ENCODE assay signal across 8 mouse cellular contexts in genomic region chr4:155189711-155190139, GRCm38 (mm10). TPM values are rescaled to one million over a fixed set of nuclear protein-coding genes. Genes with fewer than 3 reads are reported as not detected.
DNase-seq lines count a peak whose midpoint lies in the region; ATAC-seq and TF ChIP-seq lines count a peak whose summit lies in the region.

No protein-coding gene starts in this region.

- H3K27me3 ChIP-seq in embryonic facial prominence, embryonic 12.5 days, result no peaks in the 10 kb centered on the region
- H3K27me3 ChIP-seq in intestine, postnatal 0 days (replicated peaks; ENCODE audit: control insufficient read depth, insufficient read depth, low read length), result no peaks in the 10 kb centered on the region

- ATAC-seq in embryonic facial prominence, embryonic 12.5 days (ENCODE audit: insufficient number of reproducible peaks, insufficient read depth, low FRiP score, low TSS enrichment), result no peak
- ATAC-seq in intestine, postnatal 0 days, result no peak

- peaks cover 72% of the 10 kb centered on the region for H3K4me1 ChIP-seq in embryonic facial prominence, embryonic 12.5 days
- H3K4me1 ChIP-seq in intestine, postnatal 0 days (replicated peaks; ENCODE audit: control insufficient read depth, insufficient read depth, low read length), result peaks cover 32% of the 10 kb centered on the region

- WGBS in embryonic facial prominence, embryonic 12.5 days, result 4% methylated on average over 4 of the region's 4 CpGs
- 31% methylated on average over 4 of the region's 4 CpGs for WGBS in intestine, postnatal 0 days

- H3K4me2 ChIP-seq in embryonic facial prominence, embryonic 12.5 days (replicated peaks), result peak overlapping the region; percentile 16; the same call in 1 of the 2 replicates
- no peak overlapping the region for H3K4me2 ChIP-seq in intestine, postnatal 0 days (replicated peaks; ENCODE audit: low read depth)

- peak; percentile 59 for DNase-seq in kidney, adult 9 months
- no peak for DNase-seq in kidney, adult 11 months
- DNase-seq in neural tube, embryonic 10.5 days (ENCODE audit: extremely low spot score, low spot score), result peak; percentile 73
- no peak for DNase-seq in thymus, postnatal 4 days
- no peak for DNase-seq in gastrocnemius, postnatal 10 days
- no peak for DNase-seq in layer of hippocampus, adult 11-12 months (ENCODE audit: low spot score)

- H3K27ac ChIP-seq in embryonic facial prominence, embryonic 12.5 days, result peak overlapping the region; percentile 77
- H3K27ac ChIP-seq in intestine, postnatal 0 days (ENCODE audit: low read depth, low read length), result no peak overlapping the region

- H3K9ac ChIP-seq in embryonic facial prominence, embryonic 12.5 days, result peak overlapping the region; percentile 25; the same call in 1 of the 2 replicates
- H3K9ac ChIP-seq in intestine, postnatal 0 days (ENCODE audit: low read depth, low read length), result no peak overlapping the region

- TF ChIP-seq CTCF in intestine, postnatal 0 days (IDR thresholded peaks at IDR 0.05; ENCODE audit: low read depth), result peak; percentile 62

- H3K4me3 ChIP-seq in embryonic facial prominence, embryonic 12.5 days, result no peak overlapping the region
- H3K4me3 ChIP-seq in intestine, postnatal 0 days (ENCODE audit: low read depth, low read length), result no peak overlapping the region

- no peaks in the 10 kb centered on the region for H3K36me3 ChIP-seq in embryonic facial prominence, embryonic 12.5 days
- H3K36me3 ChIP-seq in intestine, postnatal 0 days (ENCODE audit: control insufficient read depth, insufficient read depth), result 0 out of 2 replicates have a peak, but pooled peaks cover 12% of the 10 kb centered on the region

- H3K9me3 ChIP-seq in embryonic facial prominence, embryonic 12.5 days, result no peaks in the 10 kb centered on the region
- H3K9me3 ChIP-seq in intestine, postnatal 0 days (ENCODE audit: control insufficient read depth), result no peaks in the 10 kb centered on the region

RNA-seq across cellular contexts. Expression of gene Ski, which starts 32.7 kb away (rescaled TPM):
- 16.8 and 17.7 TPM in 2 replicates for polyA plus RNA-seq in embryonic facial prominence, embryonic 12.5 days (2016; fragmentation: Nextera tagmentation; extraction: Ambion mirVana)
- 13.3 and 14.0 TPM in 2 replicates for polyA plus RNA-seq in intestine, postnatal 0 days (2015; fragmentation: Nextera tagmentation; extraction: Ambion mirVana)
- total RNA-seq in gastrocnemius, postnatal 10 days (2021), result 10 to 100 TPM; 68.1 to 79.6 TPM

RNA-seq across cellular contexts. Expression of gene Faap20, which starts 59.9 kb away (rescaled TPM):
- 85.1 and 87.4 TPM in 2 replicates for polyA plus RNA-seq in embryonic facial prominence, embryonic 12.5 days (2016; fragmentation: Nextera tagmentation; extraction: Ambion mirVana)
- polyA plus RNA-seq in intestine, postnatal 0 days (2015; fragmentation: Nextera tagmentation; extraction: Ambion mirVana), result 54.6 and 57.8 TPM in 2 replicates
- 10 to 100 TPM; 18.9 to 26.4 TPM for total RNA-seq in gastrocnemius, postnatal 10 days (2021)

Comparison
In these comparisons a context has a peak if more than half of its experiments do, and no peak if none do; other contexts are left out.
1. DNase-seq: peak in kidney, adult 9 months (single experiment) and neural tube, embryonic 10.5 days (single experiment); none in kidney, adult 11 months (single experiment), thymus, postnatal 4 days (single experiment), gastrocnemius, postnatal 10 days (single experiment) and layer of hippocampus, adult 11-12 months (single experiment).